Mouse (Mus musculus) lung, postnatal 0 days (tissue): Measurements from ENCODE around the gene Col6a1. TPM values are rescaled to one million over a fixed set of nuclear protein-coding genes. Genes with fewer than 3 reads are reported as not detected.

ENCODE experiments used
- ATAC-seq: fragments of 200-750 bp; cut with Nextera tagmentation; 2 replicates; pipeline ENCODE4 v1.8.0; 2017; ENCODE audit warnings: moderate library complexity
- DNase-seq: peaks from one replicate; pipeline ENCODE4 v3.0.0-alpha.2; 2016; ENCODE audit warnings: low spot score
- H3K27ac ChIP-seq: fragments of 300-500 bp; sonication (generic); 2 replicates; pipeline ENCODE4 v1.5.1; 2014; ENCODE audit warnings: antibody characterized with exemption, mild to moderate bottlenecking, low read length, mixed read lengths
- H3K27me3 ChIP-seq: fragments of 300-500 bp; sonication (generic); replicated peaks from 2 replicates; pipeline ENCODE4 v1.6.1; 2014; ENCODE audit warnings: low read length, mixed read lengths; ENCODE audit not compliant: insufficient read depth
- H3K36me3 ChIP-seq: fragments of 300-500 bp; sonication (generic); 2 replicates; pipeline ENCODE4 v1.6.1; 2014; ENCODE audit warnings: low read length, mixed read lengths; ENCODE audit not compliant: insufficient read depth
- H3K4me1 ChIP-seq: fragments of 300-500 bp; sonication (generic); 2 replicates; pipeline ENCODE4 v1.6.1; 2014; ENCODE audit warnings: antibody characterized with exemption, low read depth, low read length, mixed read lengths; ENCODE audit not compliant: insufficient read depth
- H3K4me2 ChIP-seq: fragments of 300-500 bp; sonication (generic); replicated peaks from 2 replicates; pipeline ENCODE4 v1.6.1; 2014; ENCODE audit warnings: low read depth, mild to moderate bottlenecking, low read length, moderate library complexity, mixed read lengths
- H3K4me3 ChIP-seq: fragments of 300-500 bp; sonication (generic); 2 replicates; pipeline ENCODE4 v1.5.1; 2014; ENCODE audit warnings: low read depth, low read length
- H3K9ac ChIP-seq: fragments of 300-500 bp; sonication (generic); replicated peaks from 2 replicates; pipeline ENCODE4 v1.6.1; 2014; ENCODE audit warnings: low read depth, mild to moderate bottlenecking
- H3K9me3 ChIP-seq: fragments of 300-500 bp; sonication (generic); 2 replicates; pipeline ENCODE4 v1.6.1; 2016; ENCODE audit warnings: low read length, mixed read lengths
- CTCF ChIP-seq: IDR thresholded peaks from 2 replicates; pipeline ENCODE4 v1.5.1; 2016; ENCODE audit warnings: antibody characterized with exemption, mild to moderate bottlenecking
- EP300 ChIP-seq: IDR thresholded peaks from 2 replicates; pipeline ENCODE4 v1.6.1; 2016; ENCODE audit warnings: antibody characterized with exemption, mild to moderate bottlenecking, control low read depth
- WGBS: fragments of 180-500 bp; shearing (Covaris S2); extraction: QIAGEN DNeasy Blood & Tissue Kit; methylation state at CpG from one replicate; pipeline ENCODE4 v1.1.7; 2014; 5-methylcytosine and 5-hydroxymethylcytosine counted together
- polyA plus RNA-seq: library from polyadenylated mRNA; unstranded; fragments of >200 nt; fragmentation: Nextera tagmentation; extraction: Ambion mirVana; gene quantifications from 2 replicates; pipeline ENCODE4 v1.2.1, GENCODE M21; 2015

Gene Col6a1
- polyA plus RNA-seq, 1 experiment from 2014 or later = 387 TPM

GRCm38 (mm10) chr10:76668947-76669284, 57.1 kb downstream of the Col6a1 start:
- Histone ChIP-seq H3K9me3 (no peaks in the 10 kb centered on the region), H3K27ac (0 out of 2 replicates have a peak overlapping the region, but pooled peaks have one; percentile 20), H3K4me1 (no peaks in the 10 kb centered on the region), H3K9ac (no peak overlapping the region), H3K4me3 (no peak overlapping the region), H3K27me3 (no peaks in the 10 kb centered on the region), H3K36me3 (no peaks in the 10 kb centered on the region), H3K4me2 (no peak overlapping the region)
- DNase-seq = peak; percentile 53
- TF ChIP-seq CTCF = no peak
- TF ChIP-seq EP300 = no peak
- ATAC-seq = peak; percentile 14
- WGBS = 52% methylated on average over 7 of the region's 7 CpGs

GRCm38 (mm10) chr10:76668261-76668946, 57.6 kb downstream of the Col6a1 start:
- H3K4me3 ChIP-seq = no peak overlapping the region
- H3K4me2 ChIP-seq = no peak overlapping the region
- no peaks in the 10 kb centered on the region for H3K36me3 ChIP-seq
- H3K27me3 ChIP-seq = no peaks in the 10 kb centered on the region
- peak overlapping the region; percentile 39; the same call in 1 of the 2 replicates for H3K27ac ChIP-seq
- H3K9ac ChIP-seq = no peak overlapping the region
- no peaks in the 10 kb centered on the region for H3K9me3 ChIP-seq
- TF ChIP-seq EP300 (no peak), CTCF (no peak)
- no peak for DNase-seq
- WGBS = 71% methylated on average over 4 of the region's 4 CpGs
- no peaks in the 10 kb centered on the region for H3K4me1 ChIP-seq
- no peak for ATAC-seq

GRCm38 (mm10) chr10:76667197-76667805, 58.7 kb downstream of the Col6a1 start:
- ATAC-seq (no peak), DNase-seq (no peak)
- Histone ChIP-seq H3K9me3 (no peaks in the 10 kb centered on the region), H3K4me1 (no peaks in the 10 kb centered on the region), H3K4me2 (no peak overlapping the region), H3K36me3 (no peaks in the 10 kb centered on the region), H3K9ac (no peak overlapping the region), H3K27ac (0 out of 2 replicates have a peak overlapping the region, but pooled peaks have one; percentile 39), H3K27me3 (no peaks in the 10 kb centered on the region), H3K4me3 (no peak overlapping the region)
- WGBS = 60% methylated on average over 1 of the region's 1 CpGs
- no peak for TF ChIP-seq EP300
- no peak for TF ChIP-seq CTCF

- Histone ChIP-seq H3K9ac (no peak overlapping the region), H3K27ac (peak overlapping the region; percentile 78; the same call in 1 of the 2 replicates), H3K4me2 (no peak overlapping the region), H3K4me3 (no peak overlapping the region), H3K27me3 (no peaks in the 10 kb centered on the region), H3K36me3 (no peaks in the 10 kb centered on the region), H3K4me1 (no peaks in the 10 kb centered on the region), H3K9me3 (no peaks in the 10 kb centered on the region)
- TF ChIP-seq EP300 = no peak
- no peak for TF ChIP-seq CTCF
- DNase-seq = no peak
- 90% methylated on average over 11 of the region's 11 CpGs for WGBS
- ATAC-seq = no peak
These were observed 60.4 kb downstream of the Col6a1 start for GRCm38 (mm10) chr10:76665551-76665950.

- WGBS = 60% methylated on average over 20 of the region's 20 CpGs
- Histone ChIP-seq H3K9me3 (no peaks in the 10 kb centered on the region), H3K9ac (no peak overlapping the region), H3K36me3 (no peaks in the 10 kb centered on the region), H3K4me2 (no peak overlapping the region), H3K4me1 (no peaks in the 10 kb centered on the region), H3K4me3 (no peak overlapping the region), H3K27ac (peak overlapping the region; percentile 78), H3K27me3 (no peaks in the 10 kb centered on the region)
- TF ChIP-seq EP300 (peak; percentile 54; the same call in 1 of the 2 replicates), CTCF (no peak)
- DNase-seq (peak; percentile 96), ATAC-seq (peak; percentile 92)
These were observed 61.5 kb downstream of the Col6a1 start for GRCm38 (mm10) chr10:76664156-76665115.

Other genes with a start within 250 kb of the Col6a1 start
- 19.4 and 22.3 TPM in 2 replicates for gene Lss, start 194.6 kb downstream of the Col6a1 start, polyA plus RNA-seq
- gene Spatc1l, start 163.9 kb downstream of the Col6a1 start, polyA plus RNA-seq = not detected in 2 replicates
- 0.07 and 0.14 TPM in 2 replicates for gene Ftcd, start 150.5 kb downstream of the Col6a1 start, polyA plus RNA-seq
- 242 and 272 TPM in 2 replicates for gene Col6a2, start 102.5 kb downstream of the Col6a1 start, polyA plus RNA-seq
- gene Pcbp3, start 235.7 kb upstream of the Col6a1 start, polyA plus RNA-seq = 29.0 and 29.3 TPM in 2 replicates